Mouse (Mus musculus) embryonic fibroblast, embryonic 13.5 days (primary cell): ENCODE measurements around the gene Syt14. TPM values are rescaled to one million over a fixed set of nuclear protein-coding genes. Genes with fewer than 3 reads are reported as not detected.

ENCODE experiments used
- H3K27ac ChIP-seq: 2 replicates; pipeline ENCODE4 v1.5.1; 2012; ENCODE audit warnings: low read length, control low read depth, inconsistent platforms; ENCODE audit not compliant: insufficient read depth
- H3K4me1 ChIP-seq: 2 replicates; pipeline ENCODE4 v1.6.1; 2011; ENCODE audit warnings: low read length; ENCODE audit not compliant: control insufficient read depth, insufficient read depth
- H3K4me3 ChIP-seq: 2 replicates; pipeline ENCODE4 v1.5.1; 2011; ENCODE audit warnings: mild to moderate bottlenecking, control low read depth, low read length; ENCODE audit not compliant: insufficient read depth
- CTCF ChIP-seq: IDR thresholded peaks from 2 replicates; pipeline ENCODE4 v1.5.1; 2011; ENCODE audit warnings: mild to moderate bottlenecking, control low read depth, low read length, moderate library complexity, borderline replicate concordance; ENCODE audit not compliant: insufficient read depth
- POLR2A ChIP-seq: IDR thresholded peaks from 2 replicates; pipeline ENCODE4 v1.6.1; 2011; ENCODE audit warnings: low read depth, mild to moderate bottlenecking, control low read depth, low read length, moderate library complexity
- polyA plus RNA-seq: library from polyadenylated mRNA; stranded (reverse); fragments of >200 nt; gene quantifications from 2 replicates; pipeline ENCODE4 v1.2.4, GENCODE M21; 2011; ENCODE audit warnings: low read depth; ENCODE audit not compliant: missing spikeins, insufficient read length

Syt14 gene
- 1.5 and 2.3 TPM in 2 replicates for polyA plus RNA-seq

DNA sequence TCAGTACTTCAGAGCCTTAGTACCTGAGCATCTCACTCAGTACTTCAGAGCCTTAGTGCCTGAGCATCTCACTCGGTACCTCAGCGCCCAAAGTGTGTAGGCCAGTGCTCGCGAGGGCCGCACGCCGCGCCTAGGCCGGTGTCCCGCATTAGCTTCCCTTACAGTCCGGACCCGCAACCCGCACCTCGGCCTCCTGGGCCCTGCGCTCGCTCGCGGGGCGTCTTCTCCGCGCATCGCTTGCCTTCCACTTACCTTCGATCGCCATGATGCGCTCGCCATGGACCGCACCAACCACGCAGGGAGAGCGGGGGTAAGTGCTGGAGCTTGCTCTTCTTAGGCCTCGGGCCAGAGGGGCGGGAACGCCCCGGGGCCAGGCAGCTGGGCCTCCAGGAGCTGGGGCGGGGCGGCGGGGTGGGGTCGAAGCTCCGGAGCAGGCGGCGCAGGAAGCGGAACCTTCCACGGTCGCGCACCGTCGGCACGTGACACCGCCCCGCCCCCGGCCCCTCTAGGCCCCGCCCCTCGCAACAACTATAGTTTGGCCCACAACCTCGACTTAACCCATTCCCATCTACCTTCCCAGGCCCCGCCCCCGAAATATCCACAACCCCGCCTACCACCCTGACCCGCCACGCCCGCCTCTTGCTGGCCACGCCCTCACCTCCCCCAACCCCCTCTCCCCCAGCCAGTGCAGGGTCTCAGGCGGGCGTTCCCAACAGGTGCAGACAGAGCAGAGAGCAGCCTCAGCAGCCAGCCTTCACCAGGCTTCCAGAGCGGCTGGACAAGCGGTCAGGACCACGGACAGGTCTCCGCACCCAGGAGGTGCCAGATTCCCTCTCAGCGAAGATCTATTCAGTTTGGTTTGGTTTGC is at the start of gene Syt14:
Gene Syt14 (minus strand): TSS at position 405 of the 868 bp plus-strand sequence.
- H3K4me1 ChIP-seq = no peaks in the 10 kb centered on the region
- H3K4me3 ChIP-seq = peak within 1 kb of the TSS; percentile 53
- TF ChIP-seq CTCF (no peak), POLR2A (0 out of 2 replicates have a peak, but pooled peaks have one; percentile 27)
- no peak within 1 kb of the TSS for H3K27ac ChIP-seq

DNA sequence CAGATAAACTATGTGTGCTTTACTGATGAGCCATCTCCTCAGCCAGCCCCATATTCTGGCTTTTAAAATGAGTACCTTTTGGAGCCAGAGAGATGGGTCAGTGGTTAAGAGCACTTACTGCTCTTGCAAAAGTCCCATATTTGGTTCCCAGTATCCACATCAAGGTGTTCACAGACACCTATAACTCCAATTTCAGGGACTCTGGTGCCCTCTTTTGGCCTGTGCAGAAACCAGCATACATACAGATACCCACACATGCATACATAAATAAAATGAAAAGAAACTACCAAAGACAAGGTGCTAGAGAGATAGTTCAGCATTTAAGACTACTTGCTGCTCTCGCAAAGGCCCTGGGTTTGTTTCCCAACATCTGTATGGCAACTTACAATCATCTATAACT is 48.4 kb upstream of the Syt14 start:
- no peak overlapping the region for H3K4me3 ChIP-seq
- no peaks in the 10 kb centered on the region for H3K4me1 ChIP-seq
- TF ChIP-seq CTCF (no peak), POLR2A (no peak)
- no peak overlapping the region for H3K27ac ChIP-seq

DNA sequence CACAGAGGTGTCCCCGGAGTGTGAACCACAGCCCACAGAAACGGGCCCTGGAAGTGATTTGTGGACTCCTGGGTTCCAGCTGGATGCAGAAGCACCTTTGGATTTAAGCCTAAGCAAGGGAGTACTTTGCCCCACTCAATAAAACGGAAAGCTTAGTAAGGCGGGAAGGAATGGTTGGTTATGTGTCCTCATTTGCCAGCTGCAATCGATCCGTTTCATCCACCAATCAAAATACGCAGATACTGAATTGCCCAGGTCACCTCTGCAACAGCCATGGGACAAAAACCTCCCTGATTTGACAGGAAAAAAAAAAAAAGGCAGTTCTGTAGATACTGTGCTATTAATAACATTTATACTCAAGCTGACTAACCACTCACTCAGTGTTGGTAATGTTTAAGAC is 47.5 kb upstream of the Syt14 start:
- no peaks in the 10 kb centered on the region for H3K4me1 ChIP-seq
- no peak overlapping the region for H3K4me3 ChIP-seq
- H3K27ac ChIP-seq = no peak overlapping the region
- TF ChIP-seq CTCF = no peak
- no peak for TF ChIP-seq POLR2A

DNA sequence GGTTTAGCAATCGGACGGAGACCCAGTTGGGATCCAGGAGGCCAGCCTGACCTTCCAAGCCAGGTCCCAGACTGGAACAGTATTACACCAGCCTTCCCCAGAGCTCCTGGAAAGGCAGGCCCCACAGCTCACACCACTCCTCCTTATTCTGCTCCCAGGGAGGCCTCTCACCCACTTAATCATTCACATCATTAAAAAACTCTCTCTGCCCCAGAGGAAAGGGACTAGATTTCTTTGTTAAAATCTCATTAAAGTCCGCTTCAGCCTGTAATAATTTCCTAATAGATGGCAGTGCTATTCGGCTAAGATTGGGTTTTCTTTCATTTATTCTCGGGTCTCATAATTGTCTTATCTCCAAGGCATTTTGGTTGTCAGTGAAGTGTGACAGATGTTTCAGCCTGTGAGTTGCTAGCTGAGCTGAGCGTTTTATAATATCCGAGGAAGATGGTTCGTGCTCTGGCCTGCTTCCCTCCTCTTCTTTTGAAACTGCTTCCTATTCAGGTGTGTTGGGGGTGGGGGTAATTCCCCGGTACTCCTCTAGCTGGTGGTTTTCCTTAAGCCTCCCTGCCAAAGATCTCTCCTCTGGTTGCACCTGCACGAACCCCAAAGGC is 46.8 kb upstream of the Syt14 start:
- H3K4me3 ChIP-seq = no peak overlapping the region
- no peak overlapping the region for H3K27ac ChIP-seq
- TF ChIP-seq POLR2A (no peak), CTCF (no peak)
- H3K4me1 ChIP-seq = no peaks in the 10 kb centered on the region

DNA sequence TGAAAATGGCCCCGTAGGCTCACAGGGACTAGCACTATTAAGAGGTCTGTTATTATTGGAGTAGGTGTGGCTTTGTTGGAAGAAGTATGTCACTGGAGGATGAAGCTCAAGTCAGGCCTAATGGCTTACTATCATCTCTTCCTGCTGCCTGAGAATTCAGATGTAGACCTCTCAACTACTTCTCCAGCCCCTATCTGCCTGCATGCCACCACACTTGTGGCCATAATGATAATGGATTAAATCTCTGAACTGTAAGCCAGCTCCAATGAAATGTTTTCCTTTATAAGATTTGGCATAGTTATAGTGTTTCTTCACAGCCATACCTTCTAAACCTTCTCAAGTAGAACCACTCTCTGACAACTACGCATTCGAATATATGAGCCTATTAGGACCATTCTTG is 27.0 kb upstream of the Syt14 start:
- H3K27ac ChIP-seq = no peak overlapping the region
- H3K4me3 ChIP-seq = no peak overlapping the region
- no peak for TF ChIP-seq CTCF
- no peak for TF ChIP-seq POLR2A
- no peaks in the 10 kb centered on the region for H3K4me1 ChIP-seq

DNA sequence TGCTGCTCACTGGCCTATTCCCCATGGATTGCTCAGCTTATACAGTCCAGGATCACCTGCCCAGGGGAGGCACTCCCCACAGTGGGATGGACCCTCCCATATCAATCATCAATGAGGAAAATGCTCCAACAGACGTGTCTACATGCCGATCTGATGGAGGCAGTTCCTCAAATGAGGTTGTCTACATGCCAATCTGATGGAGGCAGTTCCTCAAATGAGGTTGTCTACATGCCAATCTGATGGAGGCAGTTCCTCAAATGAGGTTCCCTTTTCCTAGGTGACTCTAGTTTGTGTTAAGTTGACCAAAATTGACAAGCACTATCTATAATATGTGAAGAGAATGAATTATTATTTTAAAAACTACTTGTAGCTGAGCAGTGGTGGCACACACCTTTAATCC is 24.6 kb upstream of the Syt14 start:
- Histone ChIP-seq H3K4me3 (no peak overlapping the region), H3K27ac (no peak overlapping the region), H3K4me1 (no peaks in the 10 kb centered on the region)
- TF ChIP-seq POLR2A (no peak), CTCF (no peak)

DNA sequence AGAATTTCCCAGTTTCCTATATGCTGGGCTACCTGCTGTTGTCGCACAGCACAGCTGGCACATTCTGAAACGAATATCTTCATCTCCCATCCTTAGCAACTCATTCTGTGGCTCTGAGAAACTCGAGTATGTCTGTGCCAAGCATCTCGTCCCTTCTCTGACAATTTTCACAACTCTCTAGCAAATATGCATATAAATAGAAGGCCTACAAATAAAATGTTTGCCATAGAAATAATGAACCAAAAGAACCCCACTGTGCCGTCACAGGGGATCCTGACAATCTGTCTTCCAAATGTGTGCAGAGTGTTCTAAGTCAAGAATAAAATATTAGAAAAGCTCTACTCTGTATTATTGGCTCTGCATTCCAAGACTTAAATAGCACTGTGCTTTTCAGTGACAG is 24.0 kb upstream of the Syt14 start:
- H3K4me1 ChIP-seq = no peaks in the 10 kb centered on the region
- TF ChIP-seq POLR2A = no peak
- no peak for TF ChIP-seq CTCF
- H3K27ac ChIP-seq = no peak overlapping the region
- no peak overlapping the region for H3K4me3 ChIP-seq

DNA sequence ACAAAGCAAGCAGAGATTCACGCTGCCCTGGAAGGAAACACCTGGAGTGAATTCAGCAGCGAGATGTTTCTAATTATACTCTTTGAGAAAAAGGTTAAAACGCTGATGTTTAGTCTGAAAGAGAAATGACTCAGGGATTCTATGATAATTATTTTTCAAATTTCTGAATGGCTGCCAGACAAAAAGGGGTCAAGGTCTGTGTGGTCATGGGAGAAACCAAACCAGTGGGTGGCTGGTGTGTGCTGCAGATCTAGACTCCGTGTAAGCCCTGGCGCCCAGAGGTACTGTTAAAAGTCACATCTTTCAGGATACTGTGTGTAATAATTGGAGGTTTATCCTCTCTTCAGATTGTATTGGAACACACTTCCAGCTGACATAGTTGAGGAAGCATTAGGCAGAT is 18.8 kb upstream of the Syt14 start:
- TF ChIP-seq CTCF = no peak
- no peak for TF ChIP-seq POLR2A
- H3K4me1 ChIP-seq = no peaks in the 10 kb centered on the region
- no peak overlapping the region for H3K27ac ChIP-seq
- no peak overlapping the region for H3K4me3 ChIP-seq

DNA sequence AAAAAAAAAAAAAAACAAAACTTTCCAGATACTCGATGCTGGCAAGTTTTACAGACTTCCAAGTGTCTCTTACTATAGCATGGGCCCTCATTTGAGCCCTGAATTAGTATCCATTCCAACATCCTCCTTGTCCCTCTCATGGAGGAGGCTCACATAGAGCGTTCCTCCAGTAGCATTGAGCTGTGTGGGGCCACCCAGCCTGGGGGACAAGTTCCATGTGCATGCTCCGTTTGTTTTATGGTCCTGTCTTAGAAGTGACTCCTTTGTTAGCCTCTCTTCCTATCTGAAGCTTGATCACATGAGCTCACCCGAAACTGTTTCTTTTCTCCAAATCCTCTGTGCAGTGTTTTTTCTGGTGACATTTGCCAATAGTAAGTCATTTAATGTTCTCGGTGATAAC is 17.5 kb upstream of the Syt14 start:
- H3K4me1 ChIP-seq = no peaks in the 10 kb centered on the region
- H3K4me3 ChIP-seq = no peak overlapping the region
- no peak overlapping the region for H3K27ac ChIP-seq
- no peak for TF ChIP-seq CTCF
- TF ChIP-seq POLR2A = no peak

DNA sequence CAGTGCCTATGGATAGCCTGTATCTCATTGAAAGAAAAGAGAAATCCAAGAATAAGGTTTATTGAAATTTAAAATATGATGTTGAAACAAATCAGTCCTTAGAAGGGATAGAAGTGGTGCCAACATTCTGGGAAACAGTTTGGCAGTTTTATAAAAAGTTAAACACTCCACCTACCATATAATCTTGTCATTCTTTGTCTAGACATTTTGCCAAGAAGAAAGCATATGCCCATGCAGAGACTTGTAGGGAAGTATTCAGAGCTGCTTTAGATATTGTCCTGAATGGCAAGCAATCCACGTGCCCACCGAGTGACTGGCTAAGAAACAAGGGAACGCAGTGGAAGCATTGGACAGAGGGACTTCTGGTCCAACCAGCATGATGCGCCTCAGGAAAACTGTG is 12.0 kb upstream of the Syt14 start:
- Histone ChIP-seq H3K4me1 (no peaks in the 10 kb centered on the region), H3K4me3 (no peak overlapping the region), H3K27ac (no peak overlapping the region)
- TF ChIP-seq CTCF (no peak), POLR2A (no peak)
